Mouse (Mus musculus) gastrocnemius, adult 8-10 months (tissue): ENCODE measurements around the gene Folr2. TPM values are rescaled to one million over a fixed set of nuclear protein-coding genes. Genes with fewer than 3 reads are reported as not detected.
A peak's percentile ranks its signal among the peaks of the same experiment; 100 is the strongest.

Source experiments
- DNase-seq, 2 experiments: peaks; one replicate each; pipeline ENCODE4 v3.0.0; 2022; ENCODE audit warnings: low spot score in 2 of 2
- microRNA-seq: library from miRNA; unstranded; fragments of <30 nt; microRNA quantifications from one replicate; pipeline ENCODE4 v1.2.0, GENCODE M21; 2022
- total RNA-seq, 4 experiments: library from RNA; stranded (reverse); gene quantifications; 2 replicates each; pipeline ENCODE4 v1.2.4; 2022

The Folr2 gene
- total RNA-seq, 4 experiments from 2014 or later: 0.53 to 2.6 (median 1.2) TPM

DNA sequence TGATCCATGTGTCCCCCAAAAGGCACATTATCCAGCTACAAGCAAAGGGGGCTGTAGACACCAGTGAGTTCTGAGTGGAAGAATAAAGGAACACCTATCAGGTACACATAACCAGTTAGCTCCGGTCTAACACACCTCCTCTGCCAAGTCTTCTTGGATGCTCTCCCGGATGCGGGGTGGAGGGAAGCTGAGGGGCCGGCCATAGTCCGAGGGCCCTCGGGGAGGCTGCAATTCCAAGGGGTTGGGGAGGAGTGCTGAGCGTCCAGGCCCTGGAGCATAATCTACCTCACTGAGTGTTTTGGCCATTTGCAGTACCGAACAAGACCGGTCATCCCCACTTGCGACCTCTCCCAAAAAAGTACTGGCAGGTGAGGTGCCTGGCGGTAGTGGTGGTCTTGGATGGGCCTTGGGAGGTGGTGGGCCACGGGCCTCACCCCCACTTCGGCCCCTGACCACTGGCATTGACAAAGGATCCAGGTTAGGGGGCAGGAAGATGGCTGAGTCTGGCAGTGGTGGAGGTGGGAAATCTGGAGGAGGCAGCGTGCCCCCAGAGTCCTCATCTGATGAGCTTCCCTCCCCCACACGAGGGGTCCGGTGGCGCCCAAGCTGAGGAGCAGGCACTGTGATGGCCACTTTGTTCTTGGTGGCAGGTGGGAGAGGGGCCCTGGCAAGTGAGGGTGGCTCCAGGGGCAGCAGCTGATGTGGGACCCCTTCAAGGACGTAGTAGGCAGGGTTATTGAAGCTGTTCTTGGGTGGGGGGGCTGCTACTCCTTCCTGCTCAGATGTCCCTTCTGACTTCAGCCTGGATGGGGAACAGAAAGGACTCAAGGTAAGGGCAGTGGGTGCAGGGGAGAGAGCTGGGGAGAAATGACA lies 33.0 kb downstream of the Folr2 start:
- DNase-seq: no peak

DNA sequence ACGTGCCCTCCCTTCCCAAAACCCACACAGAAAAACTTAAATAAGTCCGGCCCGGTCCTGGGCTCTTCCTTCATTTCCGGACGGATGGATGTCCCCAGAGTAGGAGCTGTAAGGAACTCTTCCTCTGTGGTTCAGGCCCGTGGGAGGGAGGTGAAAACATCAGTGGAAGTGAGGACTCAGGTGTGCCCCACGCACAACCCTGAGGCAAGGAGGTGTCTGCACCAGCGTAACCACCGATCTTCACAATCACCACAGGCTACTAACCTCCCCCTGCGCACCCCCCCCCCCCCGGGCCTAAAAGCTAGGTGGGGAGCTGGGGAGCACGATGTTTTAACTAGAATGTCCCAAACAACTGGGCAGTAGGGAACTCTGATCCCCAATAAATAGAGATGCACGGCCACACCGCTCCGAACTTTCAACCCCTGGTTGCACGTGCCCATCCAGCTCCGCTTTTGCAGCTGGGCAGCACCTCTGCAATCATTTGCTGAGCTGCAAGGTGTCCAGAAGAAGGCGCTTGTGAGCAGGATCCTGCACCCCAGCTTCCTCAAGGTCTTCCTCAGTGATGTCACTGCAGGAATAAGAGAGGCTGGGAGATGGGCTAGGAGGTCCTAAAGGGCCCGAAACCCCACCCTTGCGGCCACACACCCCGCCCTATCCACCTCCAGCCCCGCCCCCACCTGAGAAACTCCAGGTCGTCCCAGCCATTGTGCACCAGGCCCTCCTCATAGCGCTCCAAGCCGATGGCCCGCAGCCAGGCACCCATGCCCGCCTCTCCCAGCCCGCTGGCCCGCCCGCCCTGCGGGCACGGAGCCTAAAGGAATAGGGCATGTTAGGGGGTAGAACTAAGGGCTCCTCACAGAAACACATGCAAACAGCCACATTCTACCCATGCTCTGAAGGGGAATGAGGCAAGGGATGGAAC lies 33.9 kb downstream of the Folr2 start:
- DNase-seq: no peak

DNA sequence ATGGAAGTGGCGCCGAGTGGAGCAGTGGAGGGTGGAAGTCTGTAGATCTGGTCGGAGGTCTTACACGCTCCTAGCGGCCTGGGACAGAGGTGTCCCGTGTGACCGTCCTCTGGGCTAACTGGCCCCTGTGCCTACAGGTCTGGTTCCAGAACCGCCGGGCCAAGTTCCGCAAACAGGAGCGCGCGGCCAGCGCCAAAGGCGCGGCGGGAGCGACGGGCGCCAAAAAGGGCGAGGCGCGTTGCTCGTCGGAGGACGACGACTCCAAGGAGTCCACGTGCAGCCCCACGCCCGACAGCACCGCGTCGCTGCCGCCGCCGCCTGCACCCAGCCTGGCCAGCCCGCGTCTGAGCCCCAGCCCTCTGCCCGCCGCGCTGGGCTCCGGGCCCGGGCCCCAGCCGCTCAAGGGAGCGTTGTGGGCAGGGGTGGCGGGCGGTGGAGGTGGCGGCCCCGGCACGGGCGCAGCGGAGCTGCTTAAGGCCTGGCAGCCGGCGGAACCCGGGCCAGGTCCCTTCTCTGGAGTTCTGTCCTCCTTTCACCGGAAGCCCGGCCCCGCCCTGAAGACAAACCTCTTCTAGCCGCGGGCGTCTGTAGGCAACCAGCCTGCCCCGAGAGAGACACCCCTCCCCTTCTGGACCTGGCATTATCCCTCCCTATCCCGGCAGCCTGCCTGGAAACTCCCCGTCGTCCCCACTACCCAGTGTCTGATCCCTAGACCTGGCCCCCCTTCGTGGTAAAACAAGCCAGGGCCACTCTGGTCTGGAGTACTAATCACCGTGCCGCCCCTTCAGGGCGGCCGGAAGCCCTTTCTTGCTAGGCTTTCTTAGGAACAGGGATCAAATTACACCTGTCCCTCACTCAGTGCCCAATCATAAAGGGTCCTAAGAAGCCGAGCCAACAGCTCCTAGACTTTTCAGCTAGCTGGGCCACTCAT lies 35.2 kb downstream of the Folr2 start:
- peak in 1 of 2 experiments; percentile 55 for DNase-seq

DNA sequence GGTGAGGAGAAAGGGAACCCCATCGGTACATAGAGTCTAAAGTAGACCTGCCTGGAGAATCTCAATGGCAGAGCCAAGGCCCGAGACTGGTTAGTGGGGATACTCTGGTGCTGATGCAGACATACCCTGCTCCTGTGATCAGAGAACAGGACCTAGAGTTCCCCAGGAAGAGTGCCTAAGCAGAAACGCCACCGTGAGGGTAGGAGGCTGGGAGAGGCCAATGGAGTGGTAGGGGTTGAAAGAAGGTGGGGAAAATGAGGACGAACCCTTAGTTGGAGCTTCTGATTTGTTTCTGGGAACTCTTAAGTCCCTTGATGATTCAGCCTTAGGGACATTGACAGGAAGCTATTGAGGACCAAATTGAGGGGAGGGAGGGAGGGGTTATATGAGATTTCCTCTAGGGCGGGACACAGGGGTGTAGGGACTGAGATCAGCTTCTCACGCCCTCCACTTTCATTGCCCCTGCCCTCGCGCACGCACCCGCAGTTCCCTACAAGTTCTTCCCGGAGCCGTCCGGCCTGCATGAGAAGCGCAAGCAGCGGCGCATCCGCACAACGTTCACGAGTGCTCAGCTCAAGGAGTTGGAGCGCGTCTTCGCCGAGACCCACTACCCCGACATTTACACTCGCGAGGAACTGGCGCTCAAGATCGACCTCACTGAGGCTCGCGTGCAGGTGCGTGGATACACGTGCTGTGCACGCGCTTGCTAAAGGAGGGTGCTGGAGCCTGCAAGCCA lies 36.5 kb downstream of the Folr2 start:
- DNase-seq: no peak

DNA sequence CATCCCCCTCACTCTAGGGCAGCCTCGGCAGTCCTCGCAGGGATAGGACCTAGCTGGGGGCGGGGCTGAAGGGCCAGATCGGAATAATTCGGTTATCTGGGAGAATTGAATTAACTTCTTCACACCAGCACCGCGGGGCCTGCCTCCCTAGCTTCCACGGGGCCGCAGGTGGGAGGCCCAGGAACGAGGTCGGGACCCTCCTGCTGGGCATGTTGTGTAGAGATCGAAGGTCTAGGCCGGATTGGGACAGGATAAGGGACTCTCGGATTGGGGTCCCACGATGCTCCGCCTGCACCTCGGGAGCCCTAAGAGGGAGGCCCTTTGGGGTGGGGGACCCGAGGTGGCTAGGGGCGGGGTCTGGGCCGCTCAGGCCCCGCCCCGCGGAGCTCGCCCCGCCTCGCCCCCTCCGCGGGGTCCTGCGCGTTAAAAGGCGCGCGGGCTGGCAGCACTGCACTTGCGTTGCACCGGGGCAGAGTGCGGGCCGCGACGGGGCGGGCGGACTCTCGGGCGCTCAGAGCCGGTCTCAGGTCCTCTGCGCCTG lies 39.1 kb downstream of the Folr2 start, which contains the start of gene Phox2a:
Gene Phox2a, plus strand, starts transcription at position 453 of the 541 bp plus-strand sequence.
- DNase-seq: no peak

Small RNA genes within 50 kb of the gene (microRNA-seq; reads per million reads assigned to microRNA genes)
- not detected for gene Gm22655

Other genes with a start within 250 kb of the Folr2 start
- 10 to 100 TPM; 60.4 to 77.8 (median 69.2) TPM for gene Clpb, start 193.6 kb downstream of the Folr2 start, total RNA-seq
- gene Phox2a, start 38.9 kb downstream of the Folr2 start, total RNA-seq: not detected
- 100 to 1,000 TPM in 2 of 4 experiments, 10 to 100 TPM in 2; 75.1 to 104 (median 99.5) TPM for gene Inppl1, start 19.0 kb downstream of the Folr2 start, total RNA-seq
- 10 to 100 TPM; 17.8 to 28.6 (median 26.0) TPM for gene Anapc15, start 6.5 kb upstream of the Folr2 start, total RNA-seq
- 1 to 10 TPM; 1.1 to 1.6 (median 1.3) TPM for gene Folr1, start 13.6 kb upstream of the Folr2 start, total RNA-seq
- gene Lamtor1, start 48.7 kb upstream of the Folr2 start, total RNA-seq: 100 to 1,000 TPM in 1 of 4 experiments, 10 to 100 TPM in 3; 92.8 to 102 (median 96.2) TPM
- not detected for gene Tomt, start 49.2 kb upstream of the Folr2 start, total RNA-seq
- gene Lrrc51, start 76.7 kb upstream of the Folr2 start, total RNA-seq: 1 to 10 TPM; 3.0 to 4.3 (median 3.8) TPM
- 10 to 100 TPM; 46.9 to 56.4 (median 51.8) TPM for gene Numa1, start 76.9 kb upstream of the Folr2 start, total RNA-seq
- gene Il18bp, start 161.5 kb upstream of the Folr2 start, total RNA-seq: 1 to 10 TPM in 3 of 4 experiments, under 1 TPM in 1; 0.82 to 2.7 (median 1.7) TPM
- 10 to 100 TPM; 25.1 to 29.6 (median 27.5) TPM for gene Rnf121, start 208.3 kb upstream of the Folr2 start, total RNA-seq
- 1 to 10 TPM; 2.9 to 6.4 (median 3.2) TPM for gene Xndc1, start 208.3 kb upstream of the Folr2 start, total RNA-seq
- 1 to 10 TPM in 1 of 4 experiments, under 1 TPM in 3; 0.22 to 1.1 (median 0.76) TPM for gene Xntrpc, start 208.5 kb upstream of the Folr2 start, total RNA-seq
- gene Trpc2, start 225.9 kb upstream of the Folr2 start, total RNA-seq: under 1 TPM in 2 of 4 experiments, not detected in 2; 0.21 to 0.56 TPM
- 100 to 1,000 TPM; 502 to 604 (median 539) TPM for gene Art1, start 244.5 kb upstream of the Folr2 start, total RNA-seq